Mouse (Mus musculus) heart, adult 9 months (tissue): ENCODE data around the gene Polr2e.
A peak's percentile ranks its signal among the peaks of the same experiment; 100 is the strongest.

Experiments
- DNase-seq, 2 experiments: peaks; one replicate each; pipeline ENCODE4 v3.0.0; 2022; ENCODE audit warnings: low spot score in 2 of 2

The Polr2e gene

GRCm38 (mm10) chr10:79988506-79989271, 50.9 kb downstream of the Polr2e start, which contains the start of gene Cnn2:
Cnn2 (plus strand) TSS chr10:79988584.
- peak; percentile 80 for DNase-seq

- no peak for DNase-seq
Observed at GRCm38 (mm10) chr10:79987771-79988505, 51.7 kb downstream of the Polr2e start.

GRCm38 (mm10) chr10:79986963-79987362, 52.6 kb downstream of the Polr2e start:
- peak; percentile 78 to 88 for DNase-seq

- peak; percentile 57 to 63 for DNase-seq
Observed at GRCm38 (mm10) chr10:79986232-79986878, 53.2 kb downstream of the Polr2e start.
